Mouse (Mus musculus): ENCODE measurements around the gene Zfp609. TPM values are rescaled to one million over a fixed set of nuclear protein-coding genes. Genes with fewer than 3 reads are reported as not detected.
A peak's percentile ranks its signal among the peaks of the same experiment; 100 is the strongest.

Zfp609 gene
- polyA plus RNA-seq, 1 experiment from 2014 or later = 6.4 TPM

DNA sequence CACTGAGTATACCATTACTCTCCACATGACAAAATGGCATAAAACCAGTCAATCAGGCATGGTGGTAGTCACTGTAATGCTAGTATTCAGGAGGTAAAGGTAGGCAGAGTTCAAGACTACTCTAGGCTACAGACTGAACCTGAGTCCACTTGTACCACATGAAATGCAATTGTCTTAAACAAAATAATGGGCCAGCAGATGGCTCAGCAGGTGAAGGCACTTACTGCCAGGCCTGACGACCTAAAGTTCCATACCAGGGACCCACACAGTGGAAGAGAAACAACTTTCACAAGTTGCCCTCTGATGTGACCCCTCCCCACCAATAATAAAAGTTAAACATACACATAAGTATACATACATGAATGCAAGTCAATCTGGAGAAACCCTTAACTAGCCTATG lies 19.5 kb downstream of the Zfp609 start:
- Histone ChIP-seq H3K36me3 (no peaks in the 10 kb centered on the region), H3K4me1 (no peaks in the 10 kb centered on the region), H3K9ac (no peak overlapping the region), H3K27ac (no peak overlapping the region), H3K27me3 (replicated peaks) (no peaks in the 10 kb centered on the region), H3K4me2 (no peak overlapping the region), H3K9me3 (no peaks in the 10 kb centered on the region), H3K4me3 (replicated peaks) (no peak overlapping the region)
- ATAC-seq (ENCODE audit: insufficient read depth, low FRiP score, low read depth) = no peak
- 87% methylated on average over 1 of the region's 1 CpGs for WGBS

GRCm38 (mm10) chr9:65807251-65807650 lies 20.1 kb downstream of the Zfp609 start:
- Histone ChIP-seq H3K4me2 (no peak overlapping the region), H3K9me3 (no peaks in the 10 kb centered on the region), H3K9ac (no peak overlapping the region), H3K27me3 (replicated peaks) (no peaks in the 10 kb centered on the region), H3K4me1 (no peaks in the 10 kb centered on the region), H3K4me3 (replicated peaks) (no peak overlapping the region), H3K36me3 (no peaks in the 10 kb centered on the region), H3K27ac (no peak overlapping the region)
- 66% methylated on average over 5 of the region's 5 CpGs for WGBS
- ATAC-seq (ENCODE audit: insufficient read depth, low FRiP score, low read depth) = no peak

DNA sequence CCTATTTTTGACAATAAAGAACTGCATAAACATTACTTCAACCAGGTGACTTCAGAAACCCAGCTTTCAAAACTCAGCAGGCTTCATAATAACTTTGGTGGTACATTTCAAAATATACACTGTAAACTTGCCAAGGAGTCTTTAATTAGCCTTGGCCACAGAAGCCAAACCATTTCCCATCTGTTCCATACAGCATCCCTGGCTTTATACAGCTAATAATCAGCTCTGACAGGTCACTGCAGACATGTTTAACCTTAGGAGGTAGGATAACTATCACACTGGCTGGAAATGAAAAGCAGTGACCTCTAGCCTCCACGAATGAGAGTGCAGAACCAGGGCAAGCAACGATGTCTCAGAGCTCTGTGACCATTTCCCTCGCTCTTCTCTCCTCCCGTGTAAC lies 27.6 kb downstream of the Zfp609 start:
- Histone ChIP-seq H3K27me3 (replicated peaks) (no peaks in the 10 kb centered on the region), H3K9me3 (no peaks in the 10 kb centered on the region), H3K36me3 (no peaks in the 10 kb centered on the region; the same call in 1 of the 2 replicates), H3K27ac (no peak overlapping the region), H3K4me1 (no peaks in the 10 kb centered on the region), H3K4me3 (replicated peaks) (no peak overlapping the region), H3K9ac (no peak overlapping the region), H3K4me2 (no peak overlapping the region)
- WGBS = 71% methylated on average over 4 of the region's 4 CpGs
- no peak for ATAC-seq (ENCODE audit: insufficient read depth, low FRiP score, low read depth)

GRCm38 (mm10) chr9:65795651-65796050 lies 31.7 kb downstream of the Zfp609 start:
- 85% methylated on average over 2 of the region's 2 CpGs for WGBS

DNA sequence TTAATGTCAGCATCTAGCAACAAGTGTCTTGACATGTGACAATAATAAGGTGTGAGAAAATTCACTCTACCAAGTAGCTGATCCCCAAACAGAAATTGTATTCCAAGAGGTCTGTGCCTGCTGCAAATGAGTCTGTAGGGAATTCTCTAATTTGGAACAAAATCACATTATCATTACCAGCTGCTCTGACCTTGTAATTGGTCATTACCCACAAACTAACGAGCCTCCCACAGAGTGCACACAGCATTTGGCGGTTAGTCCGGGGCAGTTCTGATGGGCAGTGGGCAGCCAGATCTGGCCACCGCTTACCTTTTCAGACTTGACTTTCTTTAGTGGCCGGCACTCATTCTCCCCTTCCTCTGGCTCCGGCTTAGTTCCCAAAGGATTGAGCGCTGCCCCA lies 33.1 kb downstream of the Zfp609 start:
- Histone ChIP-seq H3K4me2 (no peak overlapping the region), H3K4me3 (replicated peaks) (no peak overlapping the region), H3K9me3 (no peaks in the 10 kb centered on the region), H3K27ac (peak overlapping the region; percentile 10; the same call in 1 of the 2 replicates), H3K4me1 (no peaks in the 10 kb centered on the region), H3K9ac (no peak overlapping the region), H3K27me3 (replicated peaks) (no peaks in the 10 kb centered on the region), H3K36me3 (peaks cover 4% of the 10 kb centered on the region)
- no peak for ATAC-seq (ENCODE audit: insufficient read depth, low FRiP score, low read depth)
- 93% methylated on average over 7 of the region's 7 CpGs for WGBS

More at GRCm38 (mm10) chr9:65795651-65796050, 31.7 kb downstream of the Zfp609 start:
- Histone ChIP-seq H3K9ac (no peak overlapping the region), H3K9me3 (no peaks in the 10 kb centered on the region), H3K4me3 (replicated peaks) (no peak overlapping the region), H3K27ac (no peak overlapping the region), H3K4me1 (no peaks in the 10 kb centered on the region), H3K27me3 (replicated peaks) (no peaks in the 10 kb centered on the region), H3K36me3 (peaks cover 4% of the 10 kb centered on the region), H3K4me2 (no peak overlapping the region)
- no peak for ATAC-seq (ENCODE audit: insufficient read depth, low FRiP score, low read depth)

DNA sequence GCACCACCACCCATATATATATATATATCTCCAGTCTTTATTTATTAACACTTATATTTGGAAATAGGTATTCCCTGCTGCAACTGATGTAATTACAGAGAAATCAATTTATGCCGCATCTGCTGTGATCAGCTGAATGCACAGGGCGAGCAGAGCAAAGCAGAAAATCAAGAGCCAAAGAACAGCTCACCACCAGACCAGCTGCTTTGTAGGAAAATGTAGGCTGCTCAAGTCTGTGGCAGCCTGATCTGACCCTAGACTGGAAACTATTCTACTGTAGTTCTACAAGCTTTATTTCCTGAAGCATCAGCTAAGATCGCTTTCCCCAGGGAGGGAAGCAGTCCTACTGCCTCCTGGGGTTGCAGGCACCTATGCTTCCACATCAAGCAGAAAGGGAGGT lies 33.9 kb downstream of the Zfp609 start:
- Histone ChIP-seq H3K4me2 (no peak overlapping the region), H3K4me1 (no peaks in the 10 kb centered on the region), H3K9me3 (no peaks in the 10 kb centered on the region), H3K9ac (no peak overlapping the region), H3K27ac (no peak overlapping the region), H3K27me3 (replicated peaks) (no peaks in the 10 kb centered on the region), H3K36me3 (peaks cover 4% of the 10 kb centered on the region), H3K4me3 (replicated peaks) (no peak overlapping the region)
- WGBS = 87% methylated on average over 3 of the region's 3 CpGs
- no peak for ATAC-seq (ENCODE audit: insufficient read depth, low FRiP score, low read depth)

GRCm38 (mm10) chr9:65793086-65793485 lies 34.3 kb downstream of the Zfp609 start:
- 72% methylated on average over 3 of the region's 3 CpGs for WGBS
- H3K4me2 ChIP-seq = no peak overlapping the region
- H3K27me3 ChIP-seq (replicated peaks) = no peaks in the 10 kb centered on the region
- H3K36me3 ChIP-seq = peaks cover 4% of the 10 kb centered on the region
- H3K9me3 ChIP-seq = no peaks in the 10 kb centered on the region
- H3K4me3 ChIP-seq (replicated peaks) = no peak overlapping the region
- ATAC-seq (ENCODE audit: insufficient read depth, low FRiP score, low read depth) = no peak
- H3K27ac ChIP-seq = no peak overlapping the region
- H3K9ac ChIP-seq = no peak overlapping the region
- no peaks in the 10 kb centered on the region for H3K4me1 ChIP-seq

DNA sequence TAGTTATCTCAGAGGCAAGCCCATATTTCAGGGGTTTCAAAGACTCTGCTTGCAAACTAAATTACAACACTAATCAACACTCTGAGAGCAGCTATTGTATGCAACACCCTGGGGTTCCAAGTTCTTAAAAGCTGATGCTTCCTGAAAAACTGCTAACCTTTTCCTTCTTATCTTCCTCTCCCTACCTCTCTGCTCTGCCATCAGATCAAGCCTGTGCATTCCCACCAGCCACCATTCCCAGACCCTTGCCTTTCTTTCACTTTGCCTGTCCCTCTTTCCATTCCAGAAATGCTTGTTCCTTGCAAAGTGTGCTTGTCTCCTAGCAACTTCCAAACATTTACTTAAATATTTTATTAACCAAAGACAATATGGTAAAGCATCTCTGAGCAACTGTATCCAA lies 35.5 kb downstream of the Zfp609 start:
- no peak overlapping the region for H3K27ac ChIP-seq
- H3K9ac ChIP-seq = no peak overlapping the region
- no peaks in the 10 kb centered on the region for H3K27me3 ChIP-seq (replicated peaks)
- H3K4me1 ChIP-seq = peaks cover 9% of the 10 kb centered on the region
- no peak overlapping the region for H3K4me3 ChIP-seq (replicated peaks)
- H3K4me2 ChIP-seq = no peak overlapping the region
- no peak for ATAC-seq (ENCODE audit: insufficient read depth, low FRiP score, low read depth)
- no peaks in the 10 kb centered on the region for H3K9me3 ChIP-seq
- H3K36me3 ChIP-seq = peaks cover 4% of the 10 kb centered on the region

DNA sequence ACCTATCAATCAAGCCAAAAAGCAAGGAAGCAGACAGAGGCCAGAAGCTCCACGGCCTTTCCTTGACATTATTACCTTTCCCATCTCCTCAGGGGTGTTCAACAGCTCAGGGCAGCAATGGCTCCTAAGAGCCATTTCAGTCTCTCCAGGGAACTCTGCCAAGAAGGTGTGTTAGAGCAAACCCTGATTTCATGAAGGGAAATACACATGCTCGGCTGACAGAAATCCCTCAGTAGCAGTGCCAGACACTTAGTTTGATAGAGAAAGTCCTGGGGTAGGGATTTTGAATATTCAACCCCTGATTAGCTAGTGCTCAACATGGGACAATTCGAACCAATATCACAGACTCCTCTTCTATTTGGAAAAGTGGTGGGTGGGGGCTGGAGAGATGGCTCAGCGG lies 36.3 kb downstream of the Zfp609 start:
- 64% methylated on average over 4 of the region's 4 CpGs for WGBS
- Histone ChIP-seq H3K9ac (no peak overlapping the region), H3K4me3 (replicated peaks) (no peak overlapping the region), H3K36me3 (peaks cover 4% of the 10 kb centered on the region), H3K4me2 (no peak overlapping the region), H3K27ac (no peak overlapping the region), H3K27me3 (replicated peaks) (no peaks in the 10 kb centered on the region), H3K4me1 (peaks cover 11% of the 10 kb centered on the region), H3K9me3 (no peaks in the 10 kb centered on the region)
- no peak for ATAC-seq (ENCODE audit: insufficient read depth, low FRiP score, low read depth)

- 88% methylated on average over 3 of the region's 3 CpGs for WGBS
- ATAC-seq (ENCODE audit: insufficient read depth, low FRiP score, low read depth) = no peak
Measured at GRCm38 (mm10) chr9:65789788-65790187, 37.6 kb downstream of the Zfp609 start.

DNA sequence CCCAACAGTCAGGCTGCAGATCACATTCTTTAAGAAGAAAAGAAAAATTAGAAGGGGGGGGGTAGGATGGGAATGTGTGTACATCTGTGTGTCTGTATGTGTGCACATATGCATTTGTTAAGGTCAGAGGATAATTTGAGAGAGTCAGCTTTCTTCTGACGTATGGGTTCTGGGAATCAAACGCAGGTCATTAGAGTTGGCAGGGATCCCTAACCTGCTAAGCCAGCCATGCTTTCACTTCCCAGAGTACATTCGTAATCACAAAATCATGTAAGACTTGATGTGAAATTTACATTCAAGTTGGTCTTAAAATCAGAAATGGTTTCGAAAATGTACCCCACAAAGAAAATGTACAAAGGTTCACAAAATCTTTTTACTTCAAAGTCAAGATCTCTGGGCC lies 38.8 kb downstream of the Zfp609 start:
- Histone ChIP-seq H3K4me3 (replicated peaks) (no peak overlapping the region), H3K36me3 (no peaks in the 10 kb centered on the region), H3K9me3 (no peaks in the 10 kb centered on the region), H3K4me1 (peaks cover 11% of the 10 kb centered on the region), H3K27ac (no peak overlapping the region), H3K4me2 (no peak overlapping the region), H3K27me3 (replicated peaks) (no peaks in the 10 kb centered on the region), H3K9ac (no peak overlapping the region)
- WGBS = 53% methylated on average over 4 of the region's 4 CpGs
- ATAC-seq (ENCODE audit: insufficient read depth, low FRiP score, low read depth) = no peak

More at GRCm38 (mm10) chr9:65789788-65790187, 37.6 kb downstream of the Zfp609 start:
- H3K4me2 ChIP-seq = no peak overlapping the region
- peaks cover 4% of the 10 kb centered on the region for H3K36me3 ChIP-seq
- H3K27me3 ChIP-seq (replicated peaks) = no peaks in the 10 kb centered on the region
- no peak overlapping the region for H3K9ac ChIP-seq
- H3K9me3 ChIP-seq = no peaks in the 10 kb centered on the region
- H3K27ac ChIP-seq = no peak overlapping the region
- no peak overlapping the region for H3K4me3 ChIP-seq (replicated peaks)
- peaks cover 11% of the 10 kb centered on the region for H3K4me1 ChIP-seq

GRCm38 (mm10) chr9:65787829-65788344 lies 39.5 kb downstream of the Zfp609 start:
- no peak for ATAC-seq (ENCODE audit: insufficient read depth, low FRiP score, low read depth)
- H3K9ac ChIP-seq = no peak overlapping the region
- H3K27ac ChIP-seq = peak overlapping the region; percentile 48; the same call in 1 of the 2 replicates
- no peaks in the 10 kb centered on the region for H3K36me3 ChIP-seq
- peaks cover 11% of the 10 kb centered on the region for H3K4me1 ChIP-seq
- no peak overlapping the region for H3K4me3 ChIP-seq (replicated peaks)
- no peaks in the 10 kb centered on the region for H3K9me3 ChIP-seq
- H3K27me3 ChIP-seq (replicated peaks) = no peaks in the 10 kb centered on the region
- H3K4me2 ChIP-seq = no peak overlapping the region
- WGBS = 66% methylated on average over 4 of the region's 4 CpGs
